Mouse (Mus musculus) stomach, embryonic 14.5 days (tissue): ENCODE measurements around the gene Fyn. TPM values are rescaled to one million over a fixed set of nuclear protein-coding genes. Genes with fewer than 3 reads are reported as not detected.

ENCODE experiments used
- ATAC-seq: fragments of 200-750 bp; cut with Nextera tagmentation; 2 replicates; pipeline ENCODE4 v1.8.0; 2017; ENCODE audit warnings: low read depth, moderate TSS enrichment; ENCODE audit not compliant: insufficient number of reproducible peaks, insufficient read depth, low FRiP score
- H3K27ac ChIP-seq: fragments of 300-500 bp; sonication (generic); 2 replicates; pipeline ENCODE4 v1.5.1; 2014; ENCODE audit warnings: mild to moderate bottlenecking, low read length, moderate library complexity, mixed read lengths
- H3K27me3 ChIP-seq: fragments of 300-500 bp; sonication (generic); 2 replicates; pipeline ENCODE4 v1.6.1; 2014; ENCODE audit warnings: low read length, control low read depth, mixed read lengths; ENCODE audit not compliant: control insufficient read depth, insufficient read depth
- H3K36me3 ChIP-seq: fragments of 300-500 bp; sonication (generic); 2 replicates; pipeline ENCODE4 v1.6.1; 2014; ENCODE audit warnings: mild to moderate bottlenecking, control low read depth, low read length, moderate library complexity, mixed read lengths; ENCODE audit not compliant: control insufficient read depth, insufficient read depth
- H3K4me1 ChIP-seq: fragments of 300-500 bp; sonication (generic); 2 replicates; pipeline ENCODE4 v1.6.1; 2014; ENCODE audit warnings: low read length, control low read depth, mixed read lengths; ENCODE audit not compliant: control insufficient read depth, insufficient read depth
- H3K4me2 ChIP-seq: fragments of 300-500 bp; sonication (generic); replicated peaks from 2 replicates; pipeline ENCODE4 v1.6.1; 2014; ENCODE audit warnings: low read depth, low read length, control low read depth
- H3K4me3 ChIP-seq: fragments of 300-500 bp; sonication (generic); 2 replicates; pipeline ENCODE4 v1.5.1; 2014; ENCODE audit warnings: low read depth, low read length, control low read depth
- H3K9ac ChIP-seq: fragments of 300-500 bp; sonication (generic); replicated peaks from 2 replicates; pipeline ENCODE4 v1.6.1; 2014; ENCODE audit warnings: low read depth, mild to moderate bottlenecking, control low read depth, low read length, moderate library complexity, mixed read lengths
- H3K9me3 ChIP-seq: fragments of 300-500 bp; sonication (generic); 2 replicates; pipeline ENCODE4 v1.6.1; 2016; ENCODE audit warnings: low read depth, low read length, control low read depth; ENCODE audit not compliant: control insufficient read depth
- WGBS: fragments of 180-500 bp; shearing (Covaris S2); extraction: QIAGEN DNeasy Blood & Tissue Kit; methylation state at CpG from one replicate; pipeline ENCODE4 v1.1.7; 2014; 5-methylcytosine and 5-hydroxymethylcytosine counted together
- polyA plus RNA-seq: library from polyadenylated mRNA; unstranded; fragments of >200 nt; fragmentation: Nextera tagmentation; extraction: Ambion mirVana; gene quantifications from 2 replicates; pipeline ENCODE4 v1.2.1, GENCODE M21; 2014

Gene Fyn
- polyA plus RNA-seq, 1 experiment from 2014 or later = 32.3 TPM

- 93% methylated on average over 13 of the region's 13 CpGs for WGBS
- peaks cover 20% of the 10 kb centered on the region; the same call in 1 of the 2 replicates for H3K4me1 ChIP-seq
Observed at GRCm38 (mm10) chr10:39525431-39525830, 156.8 kb downstream of the Fyn start.

DNA sequence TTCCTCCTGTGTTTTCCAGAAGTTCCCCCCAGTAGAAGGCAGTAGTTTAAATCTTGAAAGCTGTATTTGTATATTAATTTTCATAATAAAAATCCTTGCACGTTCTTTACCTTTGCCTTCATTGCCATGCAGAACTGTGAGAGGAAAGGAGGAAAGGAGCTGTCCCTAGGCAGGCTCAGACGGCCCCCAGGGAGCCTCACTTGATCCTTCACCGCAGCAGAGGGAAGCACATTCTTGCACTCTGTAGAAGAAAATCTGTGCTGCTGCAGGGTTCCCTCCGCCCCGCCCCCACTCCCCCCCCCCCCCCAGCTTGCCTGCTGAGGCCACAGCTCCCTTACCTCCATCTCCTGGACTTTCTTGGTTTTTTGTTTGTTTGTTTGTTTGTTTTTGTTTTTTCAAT is 158.5 kb downstream of the Fyn start:
- Histone ChIP-seq H3K27ac (peak overlapping the region; percentile 72; the same call in 1 of the 2 replicates), H3K4me1 (peaks cover 12% of the 10 kb centered on the region; the same call in 1 of the 2 replicates), H3K4me2 (no peak overlapping the region), H3K9ac (no peak overlapping the region), H3K9me3 (no peaks in the 10 kb centered on the region), H3K36me3 (no peaks in the 10 kb centered on the region; the same call in 1 of the 2 replicates), H3K27me3 (no peaks in the 10 kb centered on the region), H3K4me3 (no peak overlapping the region)
- whole genome bisulfite sequencing = 35% methylated on average over 3 of the region's 5 CpGs
- ATAC-seq = 0 out of 2 replicates have a peak, but pooled peaks have one; percentile 8

More at GRCm38 (mm10) chr10:39525431-39525830, 156.8 kb downstream of the Fyn start:
- Histone ChIP-seq H3K27ac (peak overlapping the region; percentile 24; the same call in 1 of the 2 replicates), H3K36me3 (no peaks in the 10 kb centered on the region; the same call in 1 of the 2 replicates), H3K9ac (no peak overlapping the region), H3K4me2 (no peak overlapping the region), H3K9me3 (no peaks in the 10 kb centered on the region), H3K4me3 (no peak overlapping the region), H3K27me3 (no peaks in the 10 kb centered on the region)
- ATAC-seq = no peak

DNA sequence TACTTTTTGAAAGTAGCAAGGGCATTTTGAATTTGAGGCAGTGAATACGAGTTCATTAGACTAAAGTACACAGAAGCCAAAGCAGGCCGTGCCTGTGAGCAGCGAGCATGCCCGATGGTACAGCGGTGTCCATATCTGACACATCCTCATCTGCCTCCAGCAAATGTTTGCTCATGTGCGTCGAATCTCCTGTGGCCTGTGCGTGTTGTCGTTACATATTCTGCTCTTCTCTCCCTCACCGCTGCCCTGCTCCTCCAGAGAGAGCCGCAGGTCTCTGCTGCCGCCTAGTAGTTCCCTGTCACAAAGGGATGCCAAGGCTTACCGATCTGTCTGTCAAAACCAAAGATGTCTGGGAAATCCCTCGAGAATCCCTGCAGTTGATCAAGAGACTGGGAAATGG is 160.5 kb downstream of the Fyn start:
- no peak overlapping the region for H3K4me3 ChIP-seq
- no peak overlapping the region for H3K9ac ChIP-seq
- H3K4me1 ChIP-seq = peaks cover 19% of the 10 kb centered on the region
- H3K36me3 ChIP-seq = no peaks in the 10 kb centered on the region; the same call in 1 of the 2 replicates
- no peaks in the 10 kb centered on the region for H3K9me3 ChIP-seq
- no peak for ATAC-seq
- no peak overlapping the region for H3K4me2 ChIP-seq
- peak overlapping the region; percentile 10; the same call in 1 of the 2 replicates for H3K27ac ChIP-seq
- WGBS = 89% methylated on average over 14 of the region's 14 CpGs
- no peaks in the 10 kb centered on the region for H3K27me3 ChIP-seq

GRCm38 (mm10) chr10:39532008-39532740 is 163.5 kb downstream of the Fyn start:
- no peak for ATAC-seq
- no peak overlapping the region for H3K27ac ChIP-seq

DNA sequence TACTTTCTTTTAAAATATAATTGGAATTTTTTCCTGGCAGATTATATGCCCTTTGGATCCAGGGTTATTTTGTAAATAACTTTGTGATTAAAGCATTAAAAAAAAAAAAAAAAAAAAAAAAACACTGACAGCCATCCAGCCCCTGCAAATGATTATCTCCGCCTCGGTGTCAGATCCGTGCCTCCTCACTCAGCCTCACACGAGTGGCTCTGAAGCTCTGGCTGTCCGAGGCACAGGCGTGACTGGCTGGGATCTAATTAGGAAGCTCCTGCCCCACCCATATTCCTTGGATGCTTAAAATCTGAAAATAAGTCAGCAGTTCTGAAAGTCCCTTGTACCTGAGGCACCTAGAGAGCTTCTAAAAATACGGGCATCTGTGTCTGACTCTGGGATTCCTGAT is 164.2 kb downstream of the Fyn start:
- Histone ChIP-seq H3K27ac (no peak overlapping the region), H3K27me3 (no peaks in the 10 kb centered on the region), H3K9ac (no peak overlapping the region), H3K4me2 (no peak overlapping the region), H3K36me3 (no peaks in the 10 kb centered on the region; the same call in 1 of the 2 replicates), H3K4me3 (no peak overlapping the region), H3K9me3 (no peaks in the 10 kb centered on the region), H3K4me1 (peaks cover 42% of the 10 kb centered on the region)
- ATAC-seq = no peak
- WGBS = 65% methylated on average over 7 of the region's 7 CpGs

More at GRCm38 (mm10) chr10:39532008-39532740, 163.5 kb downstream of the Fyn start:
- Histone ChIP-seq H3K27me3 (no peaks in the 10 kb centered on the region), H3K4me2 (no peak overlapping the region), H3K36me3 (no peaks in the 10 kb centered on the region; the same call in 1 of the 2 replicates), H3K9ac (no peak overlapping the region), H3K9me3 (no peaks in the 10 kb centered on the region), H3K4me1 (peaks cover 38% of the 10 kb centered on the region), H3K4me3 (no peak overlapping the region)
- WGBS = 66% methylated on average over 20 of the region's 20 CpGs

GRCm38 (mm10) chr10:39534324-39535026 is 165.8 kb downstream of the Fyn start:
- Histone ChIP-seq H3K9ac (no peak overlapping the region), H3K4me2 (no peak overlapping the region)
- 24% methylated on average over 9 of the region's 9 CpGs for WGBS

DNA sequence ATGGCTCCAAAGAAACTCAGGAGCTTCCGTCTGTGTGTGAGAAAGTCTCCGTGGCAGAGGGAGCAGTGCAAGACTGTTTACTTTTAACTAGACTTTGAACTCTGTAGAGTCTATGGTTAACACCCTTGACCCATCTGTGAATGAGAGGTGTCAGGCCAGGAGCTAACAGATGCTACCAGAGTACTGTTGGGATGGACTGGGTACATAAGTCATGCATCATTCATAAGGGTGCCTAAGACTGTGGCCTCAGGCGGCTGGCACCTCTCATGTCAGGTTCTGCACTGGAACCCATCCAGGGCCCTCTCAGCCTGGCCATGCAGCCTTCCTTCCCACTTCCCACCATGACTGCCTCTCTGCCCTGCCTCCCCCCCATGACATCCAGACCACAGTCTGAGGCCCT is 166.7 kb downstream of the Fyn start:
- H3K27ac ChIP-seq = peak overlapping the region; percentile 79; the same call in 1 of the 2 replicates
- no peaks in the 10 kb centered on the region for H3K36me3 ChIP-seq
- H3K27me3 ChIP-seq = no peaks in the 10 kb centered on the region
- H3K4me2 ChIP-seq = no peak overlapping the region
- no peaks in the 10 kb centered on the region for H3K9me3 ChIP-seq
- WGBS = 51% methylated on average over 3 of the region's 3 CpGs
- peaks cover 44% of the 10 kb centered on the region for H3K4me1 ChIP-seq
- ATAC-seq = no peak
- H3K4me3 ChIP-seq = no peak overlapping the region
- no peak overlapping the region for H3K9ac ChIP-seq

More at GRCm38 (mm10) chr10:39534324-39535026, 165.8 kb downstream of the Fyn start:
- ATAC-seq = peak; percentile 54; the same call in 1 of the 2 replicates
- Histone ChIP-seq H3K4me1 (peaks cover 43% of the 10 kb centered on the region), H3K27ac (peak overlapping the region; percentile 79), H3K36me3 (no peaks in the 10 kb centered on the region; the same call in 1 of the 2 replicates), H3K9me3 (no peaks in the 10 kb centered on the region), H3K4me3 (no peak overlapping the region), H3K27me3 (no peaks in the 10 kb centered on the region)

DNA sequence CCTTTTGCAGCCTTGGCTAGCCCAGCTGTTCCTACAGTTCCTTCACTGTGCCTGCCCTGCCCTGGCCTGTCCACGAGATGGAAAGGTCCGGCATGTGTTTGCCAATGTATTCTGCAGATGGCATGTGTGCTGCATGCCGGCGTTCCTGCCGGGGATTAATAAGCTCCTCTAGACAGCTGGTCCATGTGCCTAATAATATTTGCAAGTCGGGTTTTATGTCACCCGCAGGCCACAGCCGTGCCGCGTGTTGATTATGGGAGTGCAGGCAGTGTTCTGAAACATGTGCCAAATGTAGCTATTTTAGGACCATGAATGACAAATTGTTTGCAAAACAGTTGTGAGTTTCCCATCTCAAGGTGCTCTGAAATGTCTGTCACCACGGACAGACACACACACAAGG is 167.6 kb downstream of the Fyn start:
- Histone ChIP-seq H3K36me3 (no peaks in the 10 kb centered on the region), H3K4me2 (no peak overlapping the region), H3K27me3 (no peaks in the 10 kb centered on the region), H3K9me3 (no peaks in the 10 kb centered on the region), H3K9ac (no peak overlapping the region), H3K27ac (peak overlapping the region; percentile 33; the same call in 1 of the 2 replicates), H3K4me1 (peaks cover 50% of the 10 kb centered on the region), H3K4me3 (no peak overlapping the region)
- no peak for ATAC-seq
- 59% methylated on average over 11 of the region's 11 CpGs for WGBS
